Mouse (Mus musculus) lung, adult 10 weeks (tissue): Measurements from ENCODE around the gene Olfr585. TPM values are rescaled to one million over a fixed set of nuclear protein-coding genes. Genes with fewer than 3 reads are reported as not detected.

ENCODE experiments used
- polyA plus RNA-seq: library from polyadenylated mRNA; stranded (reverse); fragments of 350-450 nt; fragmentation: Illumina TruSeq; extraction: RNeasy Lipid Tissue Mini Kit (QIAGEN cat#74804); gene quantifications from one replicate; pipeline ENCODE4 v1.2.3, GENCODE M21; 2014; ENCODE audit warnings: low read depth, low replicate concordance; ENCODE audit not compliant: insufficient read depth

The Olfr585 gene
- polyA plus RNA-seq, result not detected

GRCm38 (mm10) chr7:103097420-103097819 lies at the start of gene Olfr585:
Gene Olfr585 (plus strand): TSS chr7:103097720.

GRCm38 (mm10) chr7:103051000-103051399 lies 46.5 kb upstream of the Olfr585 start, which contains the start of gene Olfr583:
Gene Olfr583 (plus strand): TSS chr7:103051300.

GRCm38 (mm10) chr7:103081585-103081984 lies 15.9 kb upstream of the Olfr585 start, which contains the start of gene Olfr584:
Gene Olfr584 (plus strand): TSS chr7:103081885.

GRCm38 (mm10) chr7:103125538-103125937 lies 28.0 kb downstream of the Olfr585 start, which contains the start of gene Olfr586:
Gene Olfr586 (minus strand): TSS chr7:103125638.

GRCm38 (mm10) chr7:103140579-103140978 lies 43.1 kb downstream of the Olfr585 start, which contains the start of gene Olfr588-ps1:
Gene Olfr588-ps1 (plus strand): TSS chr7:103140879.

Other genes starting within 250 kb of the Olfr585 start
- not detected for gene Olfr566, start 239.0 kb upstream of the Olfr585 start, polyA plus RNA-seq
- not detected for gene Olfr568, start 220.6 kb upstream of the Olfr585 start, polyA plus RNA-seq
- gene Olfr569, start 206.8 kb upstream of the Olfr585 start, polyA plus RNA-seq, result not detected
- not detected for gene Olfr570, start 203.1 kb upstream of the Olfr585 start, polyA plus RNA-seq
- not detected for gene Olfr571, start 180.2 kb upstream of the Olfr585 start, polyA plus RNA-seq
- not detected for gene Olfr572, start 173.3 kb upstream of the Olfr585 start, polyA plus RNA-seq
- gene Olfr573-ps1, start 155.1 kb upstream of the Olfr585 start, polyA plus RNA-seq, result not detected
- not detected for gene Olfr574, start 149.3 kb upstream of the Olfr585 start, polyA plus RNA-seq
- not detected for gene Olfr575, start 138.9 kb upstream of the Olfr585 start, polyA plus RNA-seq
- gene Olfr576, start 135.1 kb upstream of the Olfr585 start, polyA plus RNA-seq, result not detected
- gene Olfr577, start 121.8 kb upstream of the Olfr585 start, polyA plus RNA-seq, result not detected
- gene Olfr578, start 108.4 kb upstream of the Olfr585 start, polyA plus RNA-seq, result not detected
- gene Olfr582, start 59.7 kb upstream of the Olfr585 start, polyA plus RNA-seq, result not detected
- gene Olfr583, start 46.4 kb upstream of the Olfr585 start, polyA plus RNA-seq, result not detected
- gene Olfr584, start 15.8 kb upstream of the Olfr585 start, polyA plus RNA-seq, result not detected
- not detected for gene Olfr586, start 27.9 kb downstream of the Olfr585 start, polyA plus RNA-seq
- gene Olfr588-ps1, start 43.2 kb downstream of the Olfr585 start, polyA plus RNA-seq, result not detected
- gene Olfr589, start 58.6 kb downstream of the Olfr585 start, polyA plus RNA-seq, result not detected
- not detected for gene Olfr591, start 80.6 kb downstream of the Olfr585 start, polyA plus RNA-seq
- gene Olfr592, start 87.1 kb downstream of the Olfr585 start, polyA plus RNA-seq, result not detected
- gene Olfr593, start 114.1 kb downstream of the Olfr585 start, polyA plus RNA-seq, result not detected
- gene Olfr594, start 119.3 kb downstream of the Olfr585 start, polyA plus RNA-seq, result not detected
- gene Usp17ld, start 154.8 kb downstream of the Olfr585 start, polyA plus RNA-seq, result not detected
- not detected for gene Olfr596, start 207.9 kb downstream of the Olfr585 start, polyA plus RNA-seq
- gene Olfr597, start 218.6 kb downstream of the Olfr585 start, polyA plus RNA-seq, result not detected
- gene Olfr598, start 225.8 kb downstream of the Olfr585 start, polyA plus RNA-seq, result not detected
- gene Olfr599, start 238.2 kb downstream of the Olfr585 start, polyA plus RNA-seq, result not detected